Mouse (Mus musculus) intestine, embryonic 15.5 days (tissue): ENCODE measurements at regions not wholly inside any gene's neighbourhood (a gene's known extent, or its start where the extent isn't known, plus 50 kb on each side); places are given as distances from the start of the nearest gene placed in this dataset.

Source experiments
- ATAC-seq: fragments of 200-750 bp; cut with Nextera tagmentation; 2 replicates; pipeline ENCODE4 v1.8.0; 2017; ENCODE audit warnings: moderate TSS enrichment, moderate library complexity
- H3K27ac ChIP-seq: fragments of 300-500 bp; sonication (generic); 2 replicates; pipeline ENCODE4 v1.5.1; 2015; ENCODE audit warnings: mild to moderate bottlenecking, inconsistent platforms
- H3K27me3 ChIP-seq: fragments of 300-500 bp; sonication (generic); replicated peaks from 2 replicates; pipeline ENCODE4 v1.6.1; 2015; ENCODE audit warnings: inconsistent platforms
- H3K36me3 ChIP-seq: fragments of 300-500 bp; sonication (generic); 2 replicates; pipeline ENCODE4 v1.6.1; 2015; ENCODE audit warnings: inconsistent platforms
- H3K4me1 ChIP-seq: fragments of 300-500 bp; sonication (generic); replicated peaks from 2 replicates; pipeline ENCODE4 v1.6.1; 2015; ENCODE audit warnings: inconsistent platforms
- H3K4me2 ChIP-seq: fragments of 300-500 bp; sonication (generic); replicated peaks from 2 replicates; pipeline ENCODE4 v1.6.1; 2015; ENCODE audit warnings: mild to moderate bottlenecking, inconsistent platforms
- H3K4me3 ChIP-seq: fragments of 300-500 bp; sonication (generic); replicated peaks from 2 replicates; pipeline ENCODE4 v1.5.1; 2015; ENCODE audit warnings: inconsistent platforms
- H3K9ac ChIP-seq: fragments of 300-500 bp; sonication (generic); 2 replicates; pipeline ENCODE4 v1.6.1; 2015; ENCODE audit warnings: inconsistent platforms
- H3K9me3 ChIP-seq: fragments of 300-500 bp; sonication (generic); 2 replicates; pipeline ENCODE4 v1.6.1; 2016; ENCODE audit warnings: inconsistent platforms
- WGBS: fragments of 180-500 bp; shearing (Covaris S2); methylation state at CpG from one replicate; pipeline ENCODE4 v1.1.7; 2015; 5-methylcytosine and 5-hydroxymethylcytosine counted together

GRCm38 (mm10) chr15:88146118-88146517, 454.0 kb upstream of the Zdhhc25 start:
- Histone ChIP-seq H3K9me3 (no peaks in the 10 kb centered on the region), H3K27ac (no peak overlapping the region), H3K27me3 (no peaks in the 10 kb centered on the region), H3K4me1 (no peaks in the 10 kb centered on the region), H3K36me3 (no peaks in the 10 kb centered on the region), H3K4me3 (no peak overlapping the region), H3K4me2 (no peak overlapping the region), H3K9ac (no peak overlapping the region)
- ATAC-seq, result no peak
- WGBS, result 41% methylated on average over 7 of the region's 7 CpGs

- 56% methylated on average over 6 of the region's 6 CpGs for WGBS
Observed at GRCm38 (mm10) chr15:88151199-88151598, 448.9 kb upstream of the Zdhhc25 start.

GRCm38 (mm10) chr15:88159618-88160170, 440.4 kb upstream of the Zdhhc25 start:
- no peak overlapping the region for H3K9ac ChIP-seq
- H3K4me2 ChIP-seq, result no peak overlapping the region
- H3K36me3 ChIP-seq, result no peaks in the 10 kb centered on the region
- no peaks in the 10 kb centered on the region for H3K27me3 ChIP-seq
- no peaks in the 10 kb centered on the region for H3K4me1 ChIP-seq
- no peak overlapping the region for H3K27ac ChIP-seq
- WGBS, result 67% methylated on average over 2 of the region's 2 CpGs
- no peaks in the 10 kb centered on the region for H3K9me3 ChIP-seq
- H3K4me3 ChIP-seq, result no peak overlapping the region
- ATAC-seq, result no peak

More at GRCm38 (mm10) chr15:88151199-88151598, 448.9 kb upstream of the Zdhhc25 start:
- Histone ChIP-seq H3K4me2 (no peak overlapping the region), H3K4me1 (no peaks in the 10 kb centered on the region), H3K9me3 (no peaks in the 10 kb centered on the region), H3K9ac (no peak overlapping the region), H3K27ac (no peak overlapping the region), H3K36me3 (no peaks in the 10 kb centered on the region), H3K4me3 (no peak overlapping the region), H3K27me3 (no peaks in the 10 kb centered on the region)
- no peak for ATAC-seq

GRCm38 (mm10) chr15:88160291-88160690, 439.8 kb upstream of the Zdhhc25 start:
- H3K36me3 ChIP-seq, result no peaks in the 10 kb centered on the region
- H3K4me1 ChIP-seq, result no peaks in the 10 kb centered on the region
- no peak overlapping the region for H3K4me3 ChIP-seq
- H3K27me3 ChIP-seq, result no peaks in the 10 kb centered on the region
- no peak for ATAC-seq
- no peaks in the 10 kb centered on the region for H3K9me3 ChIP-seq
- WGBS, result 93% methylated on average over 4 of the region's 4 CpGs
- H3K9ac ChIP-seq, result no peak overlapping the region
- no peak overlapping the region for H3K4me2 ChIP-seq
- no peak overlapping the region for H3K27ac ChIP-seq

- H3K9me3 ChIP-seq, result no peaks in the 10 kb centered on the region
- no peak overlapping the region for H3K4me2 ChIP-seq
- no peak overlapping the region for H3K4me3 ChIP-seq
- no peak overlapping the region for H3K27ac ChIP-seq
- WGBS, result 74% methylated on average over 3 of the region's 3 CpGs
- H3K9ac ChIP-seq, result no peak overlapping the region
- ATAC-seq, result no peak
- no peaks in the 10 kb centered on the region for H3K27me3 ChIP-seq
- H3K4me1 ChIP-seq, result no peaks in the 10 kb centered on the region
- no peaks in the 10 kb centered on the region for H3K36me3 ChIP-seq
Observed at GRCm38 (mm10) chr15:88163438-88163837, 436.7 kb upstream of the Zdhhc25 start.

GRCm38 (mm10) chr15:88174326-88174725, 425.8 kb upstream of the Zdhhc25 start:
- no peak overlapping the region for H3K9ac ChIP-seq
- no peaks in the 10 kb centered on the region for H3K27me3 ChIP-seq
- no peak overlapping the region for H3K4me3 ChIP-seq
- no peaks in the 10 kb centered on the region for H3K36me3 ChIP-seq
- WGBS, result 35% methylated on average over 3 of the region's 3 CpGs
- no peaks in the 10 kb centered on the region for H3K9me3 ChIP-seq
- H3K4me2 ChIP-seq, result no peak overlapping the region
- no peaks in the 10 kb centered on the region for H3K4me1 ChIP-seq
- no peak for ATAC-seq
- H3K27ac ChIP-seq, result no peak overlapping the region

- Histone ChIP-seq H3K4me3 (no peak overlapping the region), H3K9ac (no peak overlapping the region), H3K4me1 (no peaks in the 10 kb centered on the region), H3K36me3 (no peaks in the 10 kb centered on the region), H3K27ac (no peak overlapping the region), H3K4me2 (no peak overlapping the region), H3K9me3 (no peaks in the 10 kb centered on the region), H3K27me3 (no peaks in the 10 kb centered on the region)
- WGBS, result 75% methylated on average over 3 of the region's 3 CpGs
- ATAC-seq, result no peak
Observed at GRCm38 (mm10) chr15:88175991-88176390, 424.1 kb upstream of the Zdhhc25 start.

GRCm38 (mm10) chr15:88196539-88196938, 403.6 kb upstream of the Zdhhc25 start:
- Histone ChIP-seq H3K9me3 (no peaks in the 10 kb centered on the region), H3K27ac (no peak overlapping the region), H3K9ac (no peak overlapping the region), H3K4me1 (no peaks in the 10 kb centered on the region), H3K4me2 (no peak overlapping the region), H3K27me3 (no peaks in the 10 kb centered on the region), H3K4me3 (no peak overlapping the region), H3K36me3 (no peaks in the 10 kb centered on the region)
- no peak for ATAC-seq
- WGBS, result 81% methylated on average over 2 of the region's 2 CpGs

- Histone ChIP-seq H3K36me3 (no peaks in the 10 kb centered on the region), H3K27ac (no peak overlapping the region), H3K9ac (no peak overlapping the region), H3K4me2 (no peak overlapping the region), H3K4me1 (no peaks in the 10 kb centered on the region), H3K9me3 (no peaks in the 10 kb centered on the region), H3K27me3 (no peaks in the 10 kb centered on the region), H3K4me3 (no peak overlapping the region)
- ATAC-seq, result no peak
- 73% methylated on average over 3 of the region's 3 CpGs for WGBS
Observed at GRCm38 (mm10) chr15:88202736-88203135, 397.4 kb upstream of the Zdhhc25 start.

- no peaks in the 10 kb centered on the region for H3K4me1 ChIP-seq
- H3K9me3 ChIP-seq, result no peaks in the 10 kb centered on the region
- H3K27ac ChIP-seq, result no peak overlapping the region
- no peak for ATAC-seq
- H3K4me2 ChIP-seq, result no peak overlapping the region
- H3K9ac ChIP-seq, result no peak overlapping the region
- H3K27me3 ChIP-seq, result no peaks in the 10 kb centered on the region
- WGBS, result 32% methylated on average over 3 of the region's 3 CpGs
- no peak overlapping the region for H3K4me3 ChIP-seq
- H3K36me3 ChIP-seq, result no peaks in the 10 kb centered on the region
Observed at GRCm38 (mm10) chr15:88213356-88213755, 386.7 kb upstream of the Zdhhc25 start.

- Histone ChIP-seq H3K4me2 (no peak overlapping the region), H3K4me3 (no peak overlapping the region), H3K27ac (no peak overlapping the region), H3K4me1 (no peaks in the 10 kb centered on the region), H3K9me3 (no peaks in the 10 kb centered on the region), H3K9ac (no peak overlapping the region), H3K36me3 (no peaks in the 10 kb centered on the region), H3K27me3 (no peaks in the 10 kb centered on the region)
- 57% methylated on average over 4 of the region's 4 CpGs for WGBS
- no peak for ATAC-seq
Observed at GRCm38 (mm10) chr15:88214286-88214685, 385.8 kb upstream of the Zdhhc25 start.

GRCm38 (mm10) chr15:88229456-88229855, 370.6 kb upstream of the Zdhhc25 start:
- H3K27ac ChIP-seq, result no peak overlapping the region
- H3K4me2 ChIP-seq, result no peak overlapping the region
- no peaks in the 10 kb centered on the region for H3K36me3 ChIP-seq
- no peak overlapping the region for H3K4me3 ChIP-seq
- no peak overlapping the region for H3K9ac ChIP-seq
- H3K9me3 ChIP-seq, result no peaks in the 10 kb centered on the region
- H3K4me1 ChIP-seq, result no peaks in the 10 kb centered on the region
- ATAC-seq, result no peak
- no peaks in the 10 kb centered on the region for H3K27me3 ChIP-seq
- 70% methylated on average over 4 of the region's 4 CpGs for WGBS

GRCm38 (mm10) chr15:88244606-88245005, 355.5 kb upstream of the Zdhhc25 start:
- Histone ChIP-seq H3K4me3 (no peak overlapping the region), H3K27me3 (no peaks in the 10 kb centered on the region; the same call in 1 of the 2 replicates), H3K4me1 (no peaks in the 10 kb centered on the region), H3K4me2 (no peak overlapping the region), H3K27ac (no peak overlapping the region), H3K9me3 (no peaks in the 10 kb centered on the region), H3K36me3 (no peaks in the 10 kb centered on the region), H3K9ac (no peak overlapping the region)
- no peak for ATAC-seq
- 86% methylated on average over 13 of the region's 13 CpGs for WGBS
